Mouse (Mus musculus) naive thymus-derived CD4-positive, alpha-beta T cell, adult 5 months (primary cell): Measurements from ENCODE around the gene Lrrc4c. TPM values are rescaled to one million over a fixed set of nuclear protein-coding genes. Genes with fewer than 3 reads are reported as not detected.

Experiments
- polyA plus RNA-seq: library from polyadenylated mRNA; unstranded; fragments of 100-300 nt; shearing (Covaris generic); gene quantifications from one replicate; pipeline ENCODE4 v1.2.1, GENCODE M21; 2017

The Lrrc4c gene
- 0.14 TPM for polyA plus RNA-seq

GRCm38 (mm10) chr2:96317387-96318299, at the start of gene Lrrc4c:
Gene Lrrc4c, plus strand, starts transcription at chr2:96318169.

